Mouse (Mus musculus) heart, adult 2 months (tissue): ENCODE measurements around the gene Fzr1. TPM values are rescaled to one million over a fixed set of nuclear protein-coding genes. Genes with fewer than 3 reads are reported as not detected.
A peak's percentile ranks its signal among the peaks of the same experiment; 100 is the strongest.

Experiments
- DNase-seq, 2 experiments: peaks; one replicate each; pipeline ENCODE4 v3.0.0; 2021
- H3K27ac ChIP-seq: fragments of 200-600 bp; 2 replicates; pipeline ENCODE4 v1.8.1; 2022
- H3K27me3 ChIP-seq: fragments of 200-500 bp; 2 replicates; pipeline ENCODE4 v1.6.1; 2012; ENCODE audit warnings: mild to moderate bottlenecking, low read length, inconsistent platforms, mixed read lengths; ENCODE audit not compliant: control insufficient read depth, insufficient read depth
- H3K36me3 ChIP-seq: fragments of 200-500 bp; 2 replicates; pipeline ENCODE4 v1.6.1; 2012; ENCODE audit warnings: low read length, inconsistent platforms; ENCODE audit not compliant: control insufficient read depth, insufficient read depth
- H3K4me1 ChIP-seq: fragments of 200-500 bp; 2 replicates; pipeline ENCODE4 v1.6.1; 2011; ENCODE audit warnings: low read length; ENCODE audit not compliant: control insufficient read depth, insufficient read depth
- H3K4me3 ChIP-seq: fragments of 200-600 bp; 2 replicates; pipeline ENCODE4 v1.8.1; 2022
- H3K79me2 ChIP-seq: fragments of 200-500 bp; replicated peaks from 2 replicates; pipeline ENCODE4 v1.6.1; 2012; ENCODE audit warnings: mild to moderate bottlenecking, inconsistent platforms, low read length, moderate library complexity, mixed read lengths; ENCODE audit not compliant: control insufficient read depth, insufficient read depth
- H3K9ac ChIP-seq: fragments of 200-500 bp; 2 replicates; pipeline ENCODE4 v1.6.1; 2012; ENCODE audit warnings: low read depth, mild to moderate bottlenecking, control low read depth, inconsistent platforms, low read length, mixed read lengths
- CTCF ChIP-seq: fragments of 200-600 bp; IDR thresholded peaks from 2 replicates; pipeline ENCODE4 v1.8.1; 2022; ENCODE audit warnings: antibody characterized with exemption, mild to moderate bottlenecking, moderate library complexity
- EP300 ChIP-seq: fragments of 200-500 bp; IDR thresholded peaks from 2 replicates; pipeline ENCODE4 v1.6.1; 2011; ENCODE audit warnings: low read depth, low read length, control low read depth; ENCODE audit not compliant: insufficient read depth
- POLR2A ChIP-seq: fragments of 200-500 bp; IDR thresholded peaks from 2 replicates; pipeline ENCODE4 v1.6.1; 2011; ENCODE audit warnings: mild to moderate bottlenecking, low read depth, low read length, control low read depth; ENCODE audit not compliant: insufficient read depth
- WGBS: fragments of 180-500 bp; shearing (Covaris S2); methylation state at CpG from one replicate; pipeline ENCODE4 v1.1.7; 2018; 5-methylcytosine and 5-hydroxymethylcytosine counted together
- intact Hi-C: fragments of 180-260 bp; cut with DNase I; formaldehyde crosslinking; loops from one replicate; pipeline ENCODE4 v1.15.1; 2025
- polyA plus RNA-seq: library from polyadenylated mRNA; depleted of rRNA; stranded (reverse); fragments of >200 nt; gene quantifications from 2 replicates; pipeline ENCODE4 v1.2.3, GENCODE M21; 2012
- total RNA-seq, 2 experiments: library from RNA; stranded (reverse); gene quantifications; 2 replicates each; pipeline ENCODE4 v1.2.3; 2021

Gene Fzr1
- total and polyA plus RNA-seq, 3 experiments, result 29.9 to 49.3 (median 31.5) TPM

DNA sequence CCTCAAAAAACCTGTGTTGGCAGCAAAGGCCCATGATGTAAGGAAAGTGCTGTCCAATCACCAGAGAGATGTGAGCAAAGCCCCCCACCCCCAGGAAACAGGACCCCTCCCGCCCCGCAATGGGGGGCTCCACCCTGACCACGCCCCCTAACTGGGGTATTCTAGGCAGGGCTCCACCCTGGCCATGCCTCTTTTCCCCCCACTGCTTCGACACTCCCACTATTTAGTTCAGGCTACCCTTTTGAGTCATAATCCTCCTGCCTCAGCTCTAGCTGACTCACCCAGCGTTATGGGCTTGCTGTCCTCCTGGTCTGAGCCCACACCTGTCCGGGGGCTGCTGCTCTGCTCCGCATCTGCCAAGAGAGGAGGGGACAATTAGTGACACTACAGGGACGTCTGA, 31.0 kb upstream of the Fzr1 start:
- peaks cover 60% of the 10 kb centered on the region for H3K4me1 ChIP-seq
- no peak overlapping the region for H3K4me3 ChIP-seq
- 24% methylated on average over 8 of the region's 8 CpGs for WGBS
- H3K27ac ChIP-seq, result peak overlapping the region; percentile 91
- no peaks in the 10 kb centered on the region for H3K79me2 ChIP-seq
- intact Hi-C loops, result loop anchor here (5.0 kb wide), 1 partner anchor 33 kb away; no protein-coding TSS in a partner anchor
- no peak for TF ChIP-seq EP300
- TF ChIP-seq CTCF, result no peak
- no peak for TF ChIP-seq POLR2A
- H3K27me3 ChIP-seq, result no peaks in the 10 kb centered on the region
- H3K9ac ChIP-seq, result peak overlapping the region; percentile 7; the same call in 1 of the 2 replicates
- H3K36me3 ChIP-seq, result peaks cover 27% of the 10 kb centered on the region
- no peak for DNase-seq

DNA sequence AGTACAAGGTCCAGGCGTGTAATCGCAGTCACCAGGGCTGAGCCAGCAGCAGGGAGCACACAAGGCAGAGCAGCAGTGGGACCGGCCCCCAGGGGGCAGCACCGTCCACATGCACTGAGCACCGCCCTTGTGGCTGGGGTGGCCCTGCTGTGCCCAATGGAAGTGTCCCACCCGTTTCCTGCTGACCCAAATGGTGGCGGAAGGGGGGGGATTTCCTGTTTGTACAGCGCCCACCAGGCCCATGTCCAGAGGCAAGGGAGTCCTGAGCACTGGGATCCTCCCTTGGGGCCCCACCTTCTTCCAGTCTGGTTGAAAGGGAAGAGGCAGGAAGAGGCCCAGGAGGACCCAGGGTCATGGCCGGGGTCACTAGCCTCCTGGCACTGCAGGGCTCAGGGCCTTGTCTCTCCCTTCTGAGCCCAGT, 30.6 kb upstream of the Fzr1 start:
- peak; percentile 91 to 92 for DNase-seq
- Histone ChIP-seq H3K27me3 (no peaks in the 10 kb centered on the region), H3K4me1 (peaks cover 58% of the 10 kb centered on the region), H3K4me3 (no peak overlapping the region), H3K27ac (peak overlapping the region; percentile 91), H3K9ac (no peak overlapping the region), H3K79me2 (no peaks in the 10 kb centered on the region), H3K36me3 (peaks cover 26% of the 10 kb centered on the region)
- 8% methylated on average over 9 of the region's 9 CpGs for WGBS
- intact Hi-C loops, result loop anchor here (5.0 kb wide), 1 partner anchor 33 kb away; no protein-coding TSS in a partner anchor
- TF ChIP-seq CTCF (peak; percentile 99), POLR2A (no peak; the same call in 1 of the 2 replicates), EP300 (peak; percentile 97; the same call in 1 of the 2 replicates)

DNA sequence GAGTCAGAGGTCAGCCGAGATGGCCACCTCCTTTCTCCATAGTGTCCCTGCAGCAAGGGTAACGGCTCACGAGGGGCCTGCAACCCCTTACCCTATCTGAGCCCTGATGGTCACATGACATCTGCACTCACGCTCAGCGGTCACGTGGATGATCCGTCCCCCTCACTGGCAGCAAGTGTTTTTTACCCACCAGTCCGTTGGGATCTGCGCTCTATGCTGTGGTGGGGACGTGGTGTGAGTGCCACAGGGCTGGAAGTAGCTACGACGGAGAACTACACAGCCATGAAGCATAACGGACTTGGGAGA, 30.1 kb upstream of the Fzr1 start:
- 58% methylated on average over 13 of the region's 13 CpGs for WGBS
- H3K27ac ChIP-seq, result peak overlapping the region; percentile 91
- H3K9ac ChIP-seq, result peak overlapping the region; percentile 21
- peaks cover 54% of the 10 kb centered on the region for H3K4me1 ChIP-seq
- H3K36me3 ChIP-seq, result peaks cover 22% of the 10 kb centered on the region
- DNase-seq, result no peak
- no peak for TF ChIP-seq EP300
- no peak for TF ChIP-seq POLR2A
- TF ChIP-seq CTCF, result no peak
- H3K79me2 ChIP-seq, result no peaks in the 10 kb centered on the region
- intact Hi-C loops, result loop anchor here (5.0 kb wide), 1 partner anchor 34 kb away; no protein-coding TSS in a partner anchor
- no peak overlapping the region for H3K4me3 ChIP-seq
- H3K27me3 ChIP-seq, result no peaks in the 10 kb centered on the region

DNA sequence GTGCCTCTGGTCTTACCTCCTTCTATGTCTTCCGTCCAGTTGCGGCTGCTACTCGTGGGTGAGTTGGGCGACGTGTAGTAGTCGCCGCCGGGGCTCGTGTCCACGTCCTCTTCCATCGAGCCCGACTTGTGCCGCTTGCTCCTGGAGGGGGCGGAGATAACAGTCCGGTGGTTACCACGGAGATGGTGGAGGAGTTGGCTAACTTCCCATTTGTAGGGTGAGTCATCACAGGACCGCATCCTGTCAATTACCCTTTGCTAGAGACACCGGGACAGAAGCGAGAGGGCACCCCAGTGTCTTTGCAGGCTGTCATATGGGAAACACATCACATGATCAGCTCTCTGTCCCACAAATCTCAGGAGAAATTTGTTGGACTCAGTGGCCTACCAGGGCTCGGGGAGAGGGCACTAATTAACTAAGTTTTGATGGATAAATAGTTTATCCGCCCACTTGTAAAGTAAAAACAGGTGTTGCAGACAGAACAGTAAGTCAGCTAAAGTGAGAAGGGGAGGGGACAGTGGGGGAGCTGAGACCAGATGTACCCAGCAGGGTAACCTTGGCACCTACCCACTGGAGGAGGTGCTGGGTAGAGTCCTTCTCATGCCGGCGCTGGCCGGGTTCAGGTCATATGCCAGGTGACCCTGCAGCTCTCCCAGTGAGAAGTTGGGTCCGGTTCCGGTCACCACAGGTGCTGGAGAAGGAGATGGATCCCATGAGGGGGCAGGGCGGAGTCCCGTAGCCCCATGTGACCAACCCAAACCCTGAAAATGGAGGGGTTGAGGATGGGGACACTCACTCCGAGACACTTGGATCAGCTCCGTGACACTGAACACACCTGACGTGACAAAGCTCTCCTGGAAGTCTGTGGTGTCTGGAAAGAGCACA, 29.5 kb upstream of the Fzr1 start:
- Histone ChIP-seq H3K4me3 (peak overlapping the region; percentile 25), H3K9ac (peak overlapping the region; percentile 46), H3K36me3 (peaks cover 17% of the 10 kb centered on the region), H3K79me2 (no peaks in the 10 kb centered on the region), H3K4me1 (peaks cover 49% of the 10 kb centered on the region), H3K27ac (peak overlapping the region; percentile 91), H3K27me3 (no peaks in the 10 kb centered on the region)
- intact Hi-C loops, result loop anchor here (5.0 kb wide), 1 partner anchor 35 kb away; no protein-coding TSS in a partner anchor
- 20% methylated on average over 31 of the region's 31 CpGs for WGBS
- DNase-seq, result peak; percentile 80 to 91
- TF ChIP-seq POLR2A, result 0 out of 2 replicates have a peak, but pooled peaks have one; percentile 42
- TF ChIP-seq EP300, result peak; percentile 83
- TF ChIP-seq CTCF, result peak; percentile 26

DNA sequence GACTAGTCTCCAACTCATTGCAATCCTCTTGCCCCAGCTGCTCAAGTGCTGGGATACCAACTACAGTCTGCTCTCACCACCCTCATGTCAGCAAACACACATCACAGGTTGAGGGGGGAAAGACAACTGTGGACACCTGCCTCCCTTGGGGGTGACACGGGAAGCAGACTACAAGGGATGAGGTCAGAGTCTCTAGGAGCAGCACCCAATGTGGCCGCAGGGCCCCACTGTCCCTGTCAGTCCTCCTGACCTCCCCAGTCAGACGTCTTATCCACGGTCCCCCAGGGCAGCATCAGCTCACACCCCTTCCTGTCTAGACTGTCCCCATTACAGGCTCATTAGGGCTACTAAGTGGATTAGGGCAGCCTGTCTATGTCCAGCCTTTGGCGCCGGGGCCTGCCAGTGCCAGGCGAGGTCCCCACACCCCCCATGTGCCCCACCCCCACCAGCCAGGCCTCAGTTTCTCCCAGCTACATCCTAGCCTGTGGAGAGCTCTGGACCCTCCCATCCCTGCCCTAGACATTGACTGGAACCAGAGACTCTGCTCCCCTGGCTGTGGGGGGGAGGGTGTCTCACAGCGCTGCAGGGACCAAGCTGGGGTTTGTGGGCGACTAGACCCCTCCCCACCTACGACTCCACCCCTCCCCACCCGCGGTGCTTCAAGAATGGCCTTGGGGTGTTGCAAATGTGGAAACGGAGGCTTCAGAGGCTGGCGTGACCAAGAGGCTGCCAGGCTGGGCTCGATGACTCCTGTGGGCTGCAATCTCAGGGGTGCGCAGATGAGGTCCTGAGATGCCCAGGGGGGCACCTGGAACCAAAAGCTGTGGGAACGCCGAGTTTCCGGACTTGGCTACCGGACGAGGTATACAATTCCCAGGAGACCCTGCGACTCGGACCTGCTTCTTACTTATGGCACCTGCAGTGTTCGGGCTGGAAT, 28.5 kb upstream of the Fzr1 start:
- Histone ChIP-seq H3K27ac (peak overlapping the region; percentile 91), H3K9ac (peak overlapping the region; percentile 46), H3K4me3 (peak overlapping the region; percentile 25), H3K4me1 (peaks cover 44% of the 10 kb centered on the region), H3K27me3 (no peaks in the 10 kb centered on the region), H3K36me3 (peaks cover 11% of the 10 kb centered on the region), H3K79me2 (no peaks in the 10 kb centered on the region)
- WGBS, result 36% methylated on average over 24 of the region's 24 CpGs
- no peak for DNase-seq
- TF ChIP-seq CTCF (no peak), EP300 (no peak), POLR2A (no peak)
- intact Hi-C loops, result loop anchor here (5.0 kb wide), 1 partner anchor 36 kb away; no protein-coding TSS in a partner anchor
